Mouse (Mus musculus) forebrain, embryonic 13.5 days (tissue): ENCODE results near the gene Tmem94. TPM values are rescaled to one million over a fixed set of nuclear protein-coding genes. Genes with fewer than 3 reads are reported as not detected.

Experiments
- ATAC-seq: fragments of 200-750 bp; cut with Nextera tagmentation; 2 replicates; pipeline ENCODE4 v1.8.0; 2017
- H3K27ac ChIP-seq: fragments of 300-500 bp; sonication (generic); 2 replicates; pipeline ENCODE4 v1.5.1; 2015; ENCODE audit warnings: inconsistent platforms, mild to moderate bottlenecking, moderate library complexity
- H3K27me3 ChIP-seq: fragments of 300-500 bp; sonication (generic); 2 replicates; pipeline ENCODE4 v1.6.1; 2015; ENCODE audit warnings: mild to moderate bottlenecking, inconsistent platforms
- H3K36me3 ChIP-seq: fragments of 300-500 bp; sonication (generic); 2 replicates; pipeline ENCODE4 v1.6.1; 2015; ENCODE audit warnings: mild to moderate bottlenecking, inconsistent platforms; ENCODE audit not compliant: poor library complexity, severe bottlenecking
- H3K4me1 ChIP-seq: fragments of 300-500 bp; sonication (generic); 2 replicates; pipeline ENCODE4 v1.6.1; 2015; ENCODE audit warnings: inconsistent platforms
- H3K4me2 ChIP-seq: fragments of 300-500 bp; sonication (generic); 2 replicates; pipeline ENCODE4 v1.6.1; 2015; ENCODE audit warnings: inconsistent platforms, mild to moderate bottlenecking, moderate library complexity
- H3K4me3 ChIP-seq: fragments of 300-500 bp; sonication (generic); 2 replicates; pipeline ENCODE4 v1.5.1; 2015; ENCODE audit warnings: mild to moderate bottlenecking, inconsistent platforms
- H3K9ac ChIP-seq: fragments of 300-500 bp; sonication (generic); 2 replicates; pipeline ENCODE4 v1.6.1; 2015; ENCODE audit warnings: mild to moderate bottlenecking, inconsistent platforms
- H3K9me3 ChIP-seq: fragments of 300-500 bp; sonication (generic); replicated peaks from 2 replicates; pipeline ENCODE4 v1.6.1; 2016; ENCODE audit warnings: inconsistent platforms
- WGBS: fragments of 180-500 bp; shearing (Covaris S2); methylation state at CpG from one replicate; pipeline ENCODE4 v1.1.7; 2015; 5-methylcytosine and 5-hydroxymethylcytosine counted together
- polyA plus RNA-seq: library from polyadenylated mRNA; unstranded; fragments of >200 nt; fragmentation: Nextera tagmentation; extraction: Ambion mirVana; gene quantifications from 2 replicates; pipeline ENCODE4 v1.2.1, GENCODE M21; 2015

The Tmem94 gene
- polyA plus RNA-seq, 1 experiment from 2014 or later: 28.0 TPM

DNA sequence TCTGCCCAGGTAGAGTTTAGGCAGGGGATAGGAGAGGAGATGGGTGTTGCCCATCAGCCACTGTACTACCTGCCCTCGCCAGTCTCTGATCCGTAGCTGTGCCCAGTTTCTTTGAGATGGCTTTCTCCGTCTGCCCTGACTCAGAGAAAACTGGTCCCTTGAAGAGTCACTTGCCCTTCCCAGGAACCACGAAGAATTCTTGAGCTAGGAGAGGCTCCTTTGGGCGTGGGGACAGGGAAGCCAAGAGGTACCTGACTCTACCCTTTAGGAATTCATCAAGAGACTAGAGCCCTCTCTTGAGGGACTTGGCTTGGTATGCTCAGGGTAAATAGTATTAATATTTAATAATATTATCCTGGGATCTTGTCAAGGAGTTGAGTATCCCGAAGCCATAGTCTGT, 62.4 kb downstream of the Tmem94 start:
- no peak for ATAC-seq
- H3K4me3 ChIP-seq: no peak overlapping the region
- H3K9me3 ChIP-seq: no peaks in the 10 kb centered on the region
- H3K4me1 ChIP-seq: peaks cover 14% of the 10 kb centered on the region
- 81% methylated on average over 6 of the region's 6 CpGs for WGBS
- H3K27me3 ChIP-seq: peaks cover 90% of the 10 kb centered on the region
- no peak overlapping the region for H3K4me2 ChIP-seq
- H3K27ac ChIP-seq: no peak overlapping the region
- H3K36me3 ChIP-seq: peaks cover 2% of the 10 kb centered on the region
- no peak overlapping the region for H3K9ac ChIP-seq

DNA sequence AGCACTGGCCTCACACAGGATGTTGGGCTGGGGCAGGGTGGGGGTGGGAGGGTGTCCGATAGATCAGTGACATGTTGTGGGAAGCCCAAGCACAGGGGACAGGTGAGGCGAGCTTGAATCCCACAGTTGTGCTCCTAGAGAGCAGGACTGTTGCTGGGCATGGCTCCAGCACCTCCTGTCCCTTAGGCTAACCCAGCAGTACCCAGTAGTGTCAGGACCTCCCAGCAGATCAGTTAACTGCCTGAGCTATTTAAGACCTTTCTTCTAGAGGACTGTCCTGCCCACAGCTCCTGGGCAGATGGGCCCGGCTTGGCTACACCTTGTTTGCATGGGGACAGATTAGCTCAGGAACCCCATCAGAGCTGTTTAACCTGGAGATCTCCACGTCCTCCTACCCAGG, 63.8 kb downstream of the Tmem94 start:
- Histone ChIP-seq H3K4me1 (peaks cover 6% of the 10 kb centered on the region), H3K4me3 (no peak overlapping the region), H3K4me2 (no peak overlapping the region), H3K27me3 (peaks cover 85% of the 10 kb centered on the region), H3K27ac (no peak overlapping the region), H3K36me3 (no peaks in the 10 kb centered on the region), H3K9me3 (no peaks in the 10 kb centered on the region), H3K9ac (no peak overlapping the region)
- no peak for ATAC-seq
- WGBS: 72% methylated on average over 4 of the region's 4 CpGs

GRCm38 (mm10) chr11:115830550-115831325, 65.5 kb downstream of the Tmem94 start:
- Histone ChIP-seq H3K9ac (no peak overlapping the region; the same call in 1 of the 2 replicates), H3K9me3 (no peaks in the 10 kb centered on the region), H3K36me3 (no peaks in the 10 kb centered on the region), H3K4me1 (peaks cover 12% of the 10 kb centered on the region; the same call in 1 of the 2 replicates), H3K27me3 (peaks cover 68% of the 10 kb centered on the region), H3K27ac (no peak overlapping the region), H3K4me3 (no peak overlapping the region), H3K4me2 (no peak overlapping the region)
- ATAC-seq: no peak
- 26% methylated on average over 25 of the region's 25 CpGs for WGBS

DNA sequence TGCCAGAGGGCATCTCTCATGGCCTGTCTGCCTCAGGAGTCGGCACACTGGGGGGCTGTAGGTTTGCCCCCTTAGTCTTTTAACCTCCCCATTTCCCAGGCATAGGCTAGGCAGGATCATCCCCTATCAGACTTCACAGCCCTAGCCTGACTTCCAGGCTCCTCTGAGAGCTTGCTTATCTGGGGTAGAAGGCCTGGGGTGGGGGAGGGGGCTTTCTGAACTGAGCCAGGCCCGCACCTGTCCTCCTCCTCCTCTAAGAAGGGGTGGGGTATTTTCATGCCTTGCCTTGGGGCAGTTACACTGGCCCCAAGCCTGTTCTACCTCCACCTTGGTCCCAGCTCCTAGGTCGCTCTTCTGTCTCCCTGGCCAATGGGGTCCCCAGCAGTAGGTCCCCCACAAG, 66.3 kb downstream of the Tmem94 start:
- no peaks in the 10 kb centered on the region for H3K36me3 ChIP-seq
- ATAC-seq: no peak
- peaks cover 12% of the 10 kb centered on the region; the same call in 1 of the 2 replicates for H3K4me1 ChIP-seq
- no peaks in the 10 kb centered on the region for H3K9me3 ChIP-seq
- H3K27me3 ChIP-seq: peaks cover 60% of the 10 kb centered on the region
- no peak overlapping the region for H3K9ac ChIP-seq
- H3K27ac ChIP-seq: no peak overlapping the region
- H3K4me2 ChIP-seq: no peak overlapping the region
- no peak overlapping the region for H3K4me3 ChIP-seq
- 39% methylated on average over 3 of the region's 3 CpGs for WGBS

- H3K4me3 ChIP-seq: no peak overlapping the region
- H3K9me3 ChIP-seq: no peaks in the 10 kb centered on the region
- H3K9ac ChIP-seq: no peak overlapping the region
- H3K4me2 ChIP-seq: no peak overlapping the region
- H3K4me1 ChIP-seq: peaks cover 12% of the 10 kb centered on the region; the same call in 1 of the 2 replicates
- H3K27ac ChIP-seq: no peak overlapping the region
- ATAC-seq: no peak
- WGBS: 69% methylated on average over 6 of the region's 6 CpGs
- H3K27me3 ChIP-seq: peaks cover 55% of the 10 kb centered on the region
- H3K36me3 ChIP-seq: no peaks in the 10 kb centered on the region
Measured at GRCm38 (mm10) chr11:115832064-115832463, 66.8 kb downstream of the Tmem94 start.

DNA sequence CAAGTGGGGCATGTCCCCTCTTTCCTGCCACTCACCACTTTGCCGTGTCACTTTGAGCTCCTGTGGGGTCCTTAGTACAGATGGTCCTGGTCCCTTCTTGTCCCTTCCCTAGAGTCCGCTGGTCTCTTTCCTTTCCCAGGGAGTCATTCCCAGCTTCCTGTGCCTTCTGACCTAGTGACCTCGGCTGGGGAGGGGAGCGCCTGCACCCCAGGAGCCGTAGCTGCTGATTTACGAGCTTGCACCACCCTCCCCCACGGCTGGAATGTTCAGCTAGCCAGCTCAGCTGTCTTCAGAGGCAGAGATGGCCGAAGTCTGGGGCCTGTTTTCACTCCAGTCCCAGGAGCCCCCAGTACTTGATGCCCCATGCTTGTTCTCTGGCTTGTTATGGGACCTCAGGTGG, 67.3 kb downstream of the Tmem94 start:
- H3K9ac ChIP-seq: no peak overlapping the region
- no peak overlapping the region for H3K27ac ChIP-seq
- no peak overlapping the region for H3K4me3 ChIP-seq
- ATAC-seq: no peak
- H3K4me1 ChIP-seq: peaks cover 12% of the 10 kb centered on the region; the same call in 1 of the 2 replicates
- peaks cover 50% of the 10 kb centered on the region for H3K27me3 ChIP-seq
- H3K4me2 ChIP-seq: no peak overlapping the region
- 19% methylated on average over 8 of the region's 8 CpGs for WGBS
- H3K9me3 ChIP-seq: no peaks in the 10 kb centered on the region
- H3K36me3 ChIP-seq: no peaks in the 10 kb centered on the region

- H3K9me3 ChIP-seq: no peaks in the 10 kb centered on the region
- no peak for ATAC-seq
- no peak overlapping the region for H3K4me2 ChIP-seq
- peaks cover 46% of the 10 kb centered on the region for H3K27me3 ChIP-seq
- no peaks in the 10 kb centered on the region for H3K36me3 ChIP-seq
- no peak overlapping the region for H3K9ac ChIP-seq
- 29% methylated on average over 8 of the region's 8 CpGs for WGBS
- no peak overlapping the region for H3K4me3 ChIP-seq
- H3K27ac ChIP-seq: no peak overlapping the region
- H3K4me1 ChIP-seq: peaks cover 12% of the 10 kb centered on the region; the same call in 1 of the 2 replicates
Measured at GRCm38 (mm10) chr11:115833021-115833513, 67.8 kb downstream of the Tmem94 start.

DNA sequence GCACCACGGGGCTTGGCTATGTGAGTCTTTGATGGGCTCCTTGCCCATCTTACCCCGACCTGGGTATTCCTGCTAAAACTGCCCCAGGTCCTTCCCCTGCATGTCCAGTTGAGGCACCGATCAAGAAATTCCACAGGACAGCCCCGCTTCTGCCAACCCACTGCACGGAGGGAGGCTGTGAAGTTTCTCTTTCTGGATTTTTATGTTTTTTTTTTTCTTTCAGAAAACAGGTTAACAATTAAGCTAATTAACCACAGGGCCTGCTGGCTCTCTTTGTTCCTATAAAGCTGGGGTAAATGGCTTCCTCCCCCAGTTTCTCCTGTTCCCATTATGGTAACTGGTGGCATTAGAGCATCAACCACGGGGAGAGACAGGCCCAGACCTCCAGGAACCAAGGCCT, 68.8 kb downstream of the Tmem94 start:
- Histone ChIP-seq H3K36me3 (no peaks in the 10 kb centered on the region), H3K4me1 (peaks cover 12% of the 10 kb centered on the region; the same call in 1 of the 2 replicates), H3K9me3 (no peaks in the 10 kb centered on the region), H3K27ac (no peak overlapping the region), H3K4me2 (no peak overlapping the region), H3K9ac (no peak overlapping the region), H3K27me3 (peaks cover 38% of the 10 kb centered on the region), H3K4me3 (no peak overlapping the region)
- WGBS: 50% methylated on average over 6 of the region's 6 CpGs
- no peak for ATAC-seq

DNA sequence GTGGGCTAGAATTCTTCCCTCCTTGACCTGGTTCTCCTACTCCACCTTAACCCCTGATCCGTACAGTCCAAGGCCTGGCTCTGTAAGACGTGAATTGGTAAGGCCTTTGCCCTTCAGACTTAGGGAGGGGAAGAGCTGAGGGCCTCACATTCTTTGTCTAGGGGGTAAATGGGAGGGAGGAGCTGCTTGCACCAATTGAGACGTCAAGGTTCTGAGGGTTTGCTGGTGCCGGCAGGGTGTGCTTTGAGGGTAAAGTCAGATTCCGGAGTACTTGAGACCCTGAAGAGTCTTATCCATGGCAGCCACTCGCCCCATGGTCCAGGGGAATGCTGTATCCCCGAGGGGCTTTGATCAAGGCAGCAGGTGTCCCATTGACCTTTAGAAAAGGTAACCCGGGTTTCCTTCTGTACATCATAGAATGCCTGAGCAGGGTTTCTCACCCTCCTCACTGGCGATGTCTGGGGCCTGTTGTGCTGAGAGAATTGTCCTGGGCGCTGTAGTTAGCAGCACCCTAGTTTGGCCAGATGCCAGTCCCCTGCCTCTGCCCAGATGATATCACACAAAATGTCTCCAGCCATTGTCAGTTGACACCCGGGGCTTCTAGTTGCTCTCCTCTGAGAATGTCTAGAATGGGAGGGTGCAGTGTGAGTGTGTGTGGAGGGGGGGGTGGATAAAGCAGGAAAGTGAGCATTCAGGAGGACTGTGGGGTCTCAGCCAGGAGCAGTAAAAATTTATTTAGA, 71.6 kb downstream of the Tmem94 start:
- H3K9me3 ChIP-seq: no peaks in the 10 kb centered on the region
- no peak for ATAC-seq
- no peaks in the 10 kb centered on the region for H3K36me3 ChIP-seq
- 35% methylated on average over 11 of the region's 11 CpGs for WGBS
- no peak overlapping the region for H3K4me2 ChIP-seq
- H3K27me3 ChIP-seq: peaks cover 12% of the 10 kb centered on the region
- no peak overlapping the region for H3K9ac ChIP-seq
- H3K4me1 ChIP-seq: peaks cover 12% of the 10 kb centered on the region; the same call in 1 of the 2 replicates
- H3K27ac ChIP-seq: no peak overlapping the region
- H3K4me3 ChIP-seq: no peak overlapping the region

- no peak for ATAC-seq
- Histone ChIP-seq H3K9me3 (no peaks in the 10 kb centered on the region), H3K4me3 (no peak overlapping the region), H3K36me3 (no peaks in the 10 kb centered on the region), H3K4me1 (peaks cover 12% of the 10 kb centered on the region; the same call in 1 of the 2 replicates), H3K9ac (no peak overlapping the region), H3K27me3 (0 out of 2 replicates have a peak, but pooled peaks cover 5% of the 10 kb centered on the region), H3K4me2 (no peak overlapping the region), H3K27ac (no peak overlapping the region)
- WGBS: 93% methylated on average over 22 of the region's 22 CpGs
Measured at GRCm38 (mm10) chr11:115837606-115838345, 72.5 kb downstream of the Tmem94 start.

- no peak overlapping the region for H3K27ac ChIP-seq
- no peaks in the 10 kb centered on the region for H3K36me3 ChIP-seq
- no peak overlapping the region for H3K4me2 ChIP-seq
- H3K27me3 ChIP-seq: no peaks in the 10 kb centered on the region
- 46% methylated on average over 4 of the region's 4 CpGs for WGBS
- H3K9me3 ChIP-seq: no peaks in the 10 kb centered on the region
- H3K4me1 ChIP-seq: peaks cover 12% of the 10 kb centered on the region; the same call in 1 of the 2 replicates
- H3K9ac ChIP-seq: no peak overlapping the region
- H3K4me3 ChIP-seq: no peak overlapping the region
- no peak for ATAC-seq
Measured at GRCm38 (mm10) chr11:115838895-115839311, 73.7 kb downstream of the Tmem94 start.
